Mouse (Mus musculus): ENCODE data around the gene Hhat.

DNA sequence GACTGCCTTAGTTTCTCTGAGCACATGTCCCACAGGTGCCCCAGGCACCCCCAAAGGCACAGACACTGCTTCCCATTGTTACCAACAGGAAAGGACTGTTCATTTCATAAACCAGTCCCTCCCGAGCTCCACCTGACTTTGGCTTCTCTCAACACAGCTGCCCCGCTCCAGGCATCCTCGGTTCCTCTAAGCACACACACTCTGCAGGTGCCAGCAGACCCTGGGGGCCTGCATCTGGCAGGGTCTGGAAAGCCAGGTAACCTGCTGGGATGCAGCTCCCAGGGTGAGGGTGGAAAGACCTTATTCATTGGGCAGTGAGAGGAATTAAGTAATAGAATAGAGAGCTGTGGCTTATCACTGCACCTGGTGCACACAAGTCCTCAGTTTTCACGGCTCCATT is 107.4 kb downstream of the Hhat start:
- TF ChIP-seq CTCF (IDR thresholded peaks at IDR 0.05; ENCODE audit: control insufficient read depth, insufficient read depth, insufficient replicate concordance, low read depth, low read length), result no peak
- TF ChIP-seq POLR2A (IDR thresholded peaks at IDR 0.05; ENCODE audit: control insufficient read depth, low read depth, low read length), result no peak

All from testis, adult 2 months (tissue).